Mouse (Mus musculus) adrenal gland, postnatal 14 days (tissue): ENCODE results near the gene BC037034. TPM values are rescaled to one million over a fixed set of nuclear protein-coding genes. Genes with fewer than 3 reads are reported as not detected.
"Not testable (repeated sequence)": the region's sequence is repeated elsewhere in the genome, so short reads cannot be mapped to it uniquely, and the experiment has no call there.

Source experiments
- DNase-seq: peaks from one replicate; pipeline ENCODE4 v3.0.0; 2021; ENCODE audit warnings: mixed read lengths
- total RNA-seq: library from RNA; stranded (reverse); gene quantifications from 2 replicates; pipeline ENCODE4 v1.2.3, GENCODE M21; 2021

BC037034 gene
- total RNA-seq, 1 experiment from 2014 or later = 18.2 TPM

DNA sequence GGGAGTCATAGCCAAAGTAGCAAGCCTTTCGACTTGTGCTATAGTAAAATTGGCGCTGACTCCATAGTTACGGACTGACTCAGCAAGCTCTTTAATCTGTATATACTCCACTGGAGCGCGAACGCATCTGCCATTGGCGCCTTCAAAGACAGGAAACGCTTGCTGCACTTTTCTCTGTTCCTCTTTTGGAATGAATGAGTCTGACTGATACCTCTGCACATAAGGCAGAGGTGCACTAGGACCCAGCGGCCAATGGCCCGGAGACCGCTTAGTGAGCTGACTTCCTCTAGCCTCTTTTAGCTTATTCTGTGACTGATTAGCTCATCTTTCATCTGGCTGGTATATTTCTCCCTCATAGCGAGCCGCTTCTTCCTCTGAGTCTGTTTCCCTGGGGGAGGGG lies 47.2 kb downstream of the BC037034 start:
- DNase-seq = not testable (repeated sequence)

Other genes with a start within 250 kb of the BC037034 start
- not detected in 2 replicates for gene Smok3a, start 242.8 kb downstream of the BC037034 start, total RNA-seq
- not detected in 2 replicates for gene Smok3b, start 242.6 kb downstream of the BC037034 start, total RNA-seq
- gene Smok3c, start 210.8 kb downstream of the BC037034 start, total RNA-seq = not detected in 2 replicates
- 33.1 and 33.6 TPM in 2 replicates for gene Zkscan1, start 178.9 kb downstream of the BC037034 start, total RNA-seq
- gene Zscan21, start 147.1 kb downstream of the BC037034 start, total RNA-seq = 16.7 and 17.2 TPM in 2 replicates
- 12.5 and 15.4 TPM in 2 replicates for gene Zfp113, start 108.3 kb downstream of the BC037034 start, total RNA-seq
- 149 and 153 TPM in 2 replicates for gene Cops6, start 103.0 kb downstream of the BC037034 start, total RNA-seq
- gene Ap4m1, start 92.0 kb downstream of the BC037034 start, total RNA-seq = 21.4 and 24.2 TPM in 2 replicates
- 50.3 and 52.2 TPM in 2 replicates for gene Mcm7, start 91.6 kb downstream of the BC037034 start, total RNA-seq
- 35.2 and 35.5 TPM in 2 replicates for gene Taf6, start 76.6 kb downstream of the BC037034 start, total RNA-seq
- gene Cnpy4, start 76.5 kb downstream of the BC037034 start, total RNA-seq = 20.8 and 22.3 TPM in 2 replicates
- 7.0 and 8.9 TPM in 2 replicates for gene Mblac1, start 69.7 kb downstream of the BC037034 start, total RNA-seq
- gene Nxpe5, start 38.1 kb downstream of the BC037034 start, total RNA-seq = 0.23 and 0.26 TPM in 2 replicates
- gene Lamtor4, start 8.6 kb downstream of the BC037034 start, total RNA-seq = 70.3 and 74.7 TPM in 2 replicates
- 0.19 TPM in 1 of 2 replicates, not detected in the other for gene Gal3st4, start 8.8 kb upstream of the BC037034 start, total RNA-seq
- gene Gm43720, start 15.9 kb upstream of the BC037034 start, total RNA-seq = not detected in 2 replicates
- 1.1 and 1.3 TPM in 2 replicates for gene Gpc2, start 16.0 kb upstream of the BC037034 start, total RNA-seq
- gene Stag3, start 16.2 kb upstream of the BC037034 start, total RNA-seq = 0.15 and 0.56 TPM in 2 replicates
- gene Pvrig, start 77.9 kb upstream of the BC037034 start, total RNA-seq = 0.33 TPM in 1 of 2 replicates, not detected in the other
- 9.6 and 10.6 TPM in 2 replicates for gene Zfp157, start 177.4 kb upstream of the BC037034 start, total RNA-seq